Mouse (Mus musculus) cerebellum, postnatal 4 days (tissue): Measurements from ENCODE around the gene Slc5a3.

ENCODE experiments used
- DNase-seq, 2 experiments: peaks; one replicate each; pipeline ENCODE4 v3.0.0; 2022; ENCODE audit warnings: low spot score in 2 of 2, mixed read lengths in 1 of 2

The Slc5a3 gene

DNA sequence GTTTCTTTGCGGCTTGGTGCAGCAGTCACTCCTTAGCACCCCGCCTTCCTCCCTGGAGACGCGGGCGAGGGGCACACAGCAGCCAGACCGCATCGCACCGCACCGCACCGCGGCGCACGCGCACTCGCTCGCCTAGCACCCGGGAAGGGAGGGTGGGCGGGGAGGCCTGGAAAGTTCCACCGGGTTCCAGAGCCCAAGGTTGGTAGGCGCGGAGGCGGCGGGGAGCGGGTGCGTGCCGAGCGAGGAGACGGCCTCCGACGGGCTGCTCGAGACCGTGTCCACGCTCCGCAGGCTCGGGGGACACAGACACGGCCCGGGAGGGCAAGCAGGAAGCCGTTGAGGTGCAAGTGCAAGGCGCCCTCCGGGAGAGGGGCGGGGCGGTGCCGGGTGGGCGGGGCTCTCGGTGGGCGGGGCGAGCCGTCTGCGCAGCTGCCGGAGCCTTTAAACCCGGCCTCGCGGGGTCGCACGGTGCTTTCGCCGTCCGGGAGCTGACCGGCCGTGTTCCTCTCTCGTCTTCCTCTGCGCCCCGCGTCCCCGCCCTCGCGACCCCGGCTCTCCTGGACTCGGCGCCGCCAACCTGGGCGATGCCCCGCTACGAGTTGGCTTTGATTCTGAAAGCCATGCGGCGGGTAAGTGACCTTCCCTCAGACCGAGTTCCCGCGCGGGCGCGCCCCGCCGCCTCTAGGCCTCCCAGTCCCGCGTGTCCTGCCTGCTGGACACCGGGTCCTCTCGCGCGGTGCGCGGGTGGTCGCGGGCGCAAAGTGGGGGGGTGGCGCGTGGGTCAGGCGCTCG, at the start of gene Slc5a3, which contains the start of the genes Mrps6 and Gm49711:
Gene Slc5a3 (plus strand): TSS at position 471 of the 792 bp plus-strand sequence.
Gene Mrps6 (plus strand): TSS at position 419 of the 792 bp plus-strand sequence.
Gene Gm49711 (plus strand): TSS at position 465 of the 792 bp plus-strand sequence.
- peak; percentile 74 to 91 for DNase-seq

GRCm38 (mm10) chr16:92009586-92009985, 48.5 kb upstream of the Slc5a3 start:
- no peak for DNase-seq

GRCm38 (mm10) chr16:92016792-92017191, 41.3 kb upstream of the Slc5a3 start:
- no peak for DNase-seq

- peak in 1 of 2 experiments; percentile 33 for DNase-seq
These were observed 38.7 kb upstream of the Slc5a3 start for GRCm38 (mm10) chr16:92019141-92020118.

DNA sequence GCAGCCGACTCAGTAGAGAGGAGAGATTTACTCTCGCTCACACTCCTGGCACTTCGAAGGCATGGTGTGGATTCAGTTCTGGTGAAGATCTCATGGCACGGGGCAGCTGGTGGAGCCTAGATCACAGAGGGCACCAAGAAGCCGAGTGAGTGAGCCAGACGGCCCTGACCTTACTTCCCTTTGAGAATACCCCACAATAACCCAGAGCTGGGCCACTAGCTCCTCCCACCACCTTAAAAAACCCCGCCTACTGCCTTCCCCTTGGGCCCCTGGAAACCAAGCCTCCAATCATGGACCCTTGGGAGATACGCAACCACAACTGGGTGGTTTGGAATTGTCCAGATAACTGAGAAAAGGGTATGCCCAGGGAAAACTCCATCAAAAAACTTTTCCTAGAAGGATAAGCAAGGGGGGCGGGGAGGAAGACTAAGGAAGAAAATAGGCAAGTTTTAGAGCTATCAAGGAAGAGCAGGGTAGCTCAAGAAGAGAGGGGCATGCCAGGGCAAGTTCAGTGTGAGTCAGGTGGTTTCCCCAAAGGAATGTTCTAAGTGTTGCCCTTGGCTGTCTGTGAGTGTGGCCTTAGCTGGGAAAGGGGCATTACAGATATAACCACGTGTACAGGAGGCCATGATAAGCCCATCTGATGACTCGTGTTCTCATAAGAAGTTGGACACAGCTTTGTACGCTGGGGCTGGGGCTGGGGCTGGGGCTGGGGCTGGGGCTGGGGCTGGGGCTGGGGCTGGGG, 36.3 kb upstream of the Slc5a3 start:
- DNase-seq = no peak

DNA sequence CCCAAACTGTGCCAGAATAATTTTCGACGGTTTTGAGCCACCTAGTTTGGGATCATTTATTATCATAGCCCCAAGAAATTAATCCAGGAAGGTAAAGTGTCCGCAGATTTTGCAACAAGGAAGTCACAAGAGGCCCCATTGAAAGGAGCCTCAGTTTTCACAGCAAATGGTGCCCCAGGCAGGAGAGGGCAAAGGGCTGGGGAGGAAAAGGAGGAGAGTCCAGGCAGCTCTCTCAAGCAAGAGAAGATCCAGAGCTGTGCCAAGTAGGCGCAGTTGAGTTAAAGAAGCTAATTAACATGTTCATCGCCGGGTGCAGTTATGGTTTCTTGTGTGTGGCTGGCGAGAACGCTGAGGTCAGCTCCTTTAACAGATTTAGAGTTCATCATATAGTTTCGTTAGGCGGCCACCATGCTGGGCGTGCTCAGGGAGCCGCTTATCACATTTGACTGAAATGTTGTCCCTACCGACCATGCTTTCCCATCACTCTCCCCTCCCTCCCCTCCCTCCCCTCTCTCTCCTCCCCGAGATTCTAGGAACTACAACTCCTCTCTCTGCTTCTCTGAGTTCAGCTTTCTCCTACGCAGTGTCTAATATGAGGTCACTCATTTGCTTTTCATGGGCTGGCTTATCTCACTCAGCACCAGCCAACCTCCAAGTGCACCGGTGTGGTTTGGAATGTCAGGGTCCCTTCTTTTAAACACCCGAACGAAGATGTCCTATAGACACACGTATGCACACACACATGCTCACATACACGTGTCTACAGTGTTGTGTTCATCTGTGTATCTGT, 35.4 kb upstream of the Slc5a3 start:
- DNase-seq = no peak

DNA sequence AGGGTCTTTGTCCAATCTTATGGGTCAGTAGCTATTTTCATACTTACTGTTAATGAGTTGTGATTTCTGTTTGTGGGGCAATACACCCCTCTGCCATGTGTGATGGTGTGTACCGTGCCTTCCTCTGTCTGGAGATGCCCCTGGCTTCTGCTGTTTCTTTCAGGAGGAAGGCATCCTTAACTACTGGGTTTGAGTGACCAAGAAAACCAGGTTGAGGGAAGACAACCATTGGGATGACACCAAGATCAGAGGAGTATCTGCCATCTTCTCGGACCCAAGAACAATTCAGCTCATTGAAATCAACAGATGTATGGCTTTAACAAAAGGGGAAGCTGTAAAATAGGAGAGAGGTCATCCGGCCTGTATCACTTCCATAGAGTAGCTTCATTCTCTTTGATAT, 24.8 kb upstream of the Slc5a3 start:
- no peak for DNase-seq

DNA sequence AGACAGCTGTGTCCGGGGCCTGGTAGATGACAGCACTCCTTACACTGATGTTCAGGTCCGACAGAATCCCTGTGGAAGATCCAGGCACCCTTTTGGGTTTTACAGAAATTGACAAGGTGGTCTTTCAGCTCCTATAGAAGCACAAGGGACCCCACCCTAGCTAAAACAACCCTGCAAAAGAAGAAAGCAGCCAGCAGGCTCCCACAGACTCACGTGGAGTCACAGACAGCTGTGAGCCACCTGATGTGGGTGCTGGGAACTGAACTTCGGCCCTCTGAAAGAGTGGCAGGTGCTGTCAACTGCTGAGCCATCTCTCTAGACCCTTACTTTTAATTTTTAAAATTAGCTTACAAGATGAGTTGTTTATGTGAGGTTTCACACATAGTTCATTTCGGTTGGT, 23.4 kb upstream of the Slc5a3 start:
- DNase-seq = no peak

DNA sequence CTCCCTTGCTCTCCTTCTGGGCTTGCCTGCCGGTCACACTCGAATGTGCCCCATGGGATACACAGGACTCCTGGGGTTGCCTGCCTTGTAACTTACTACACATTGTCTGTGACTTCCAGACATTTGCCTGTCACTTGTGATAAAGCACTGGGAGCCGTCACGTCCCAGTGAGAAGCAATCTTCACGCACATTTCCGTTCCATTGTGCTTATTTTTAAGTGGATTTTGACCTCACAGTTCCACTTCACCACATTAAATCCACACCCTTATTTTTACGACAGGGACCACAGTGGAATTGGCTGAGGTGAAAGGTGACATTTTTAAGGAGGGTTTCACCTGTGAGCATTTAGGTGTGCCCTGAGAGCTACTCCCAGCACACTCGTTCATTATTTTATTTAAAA, 21.4 kb upstream of the Slc5a3 start:
- no peak for DNase-seq

- no peak for DNase-seq
These were observed 20.1 kb upstream of the Slc5a3 start for GRCm38 (mm10) chr16:92037891-92038607.

DNA sequence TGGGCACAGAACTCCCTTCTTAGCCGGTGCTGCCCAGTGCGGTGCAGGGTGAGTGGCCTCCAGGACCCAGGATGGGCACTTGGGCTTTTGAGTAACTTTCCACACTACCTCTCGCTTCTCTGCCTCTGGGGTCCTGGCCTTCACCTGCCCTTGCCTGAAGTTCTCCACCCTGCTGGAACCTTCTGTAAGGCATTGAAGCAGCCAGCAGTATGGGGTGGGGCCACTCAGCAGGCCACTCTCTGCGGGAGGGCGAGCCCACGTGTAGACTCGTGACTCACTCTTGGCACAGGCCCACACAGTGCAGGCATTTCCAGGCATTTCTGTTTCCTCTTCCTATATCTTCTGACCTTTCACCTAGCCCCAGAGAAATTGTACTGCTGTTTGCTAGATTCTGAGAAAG, 18.7 kb upstream of the Slc5a3 start:
- no peak for DNase-seq

- DNase-seq = no peak
These were observed 18.2 kb upstream of the Slc5a3 start for GRCm38 (mm10) chr16:92039966-92040365.

- DNase-seq = no peak
These were observed 6.3 kb upstream of the Slc5a3 start for GRCm38 (mm10) chr16:92051777-92052310.

- DNase-seq = no peak
These were observed 5.6 kb upstream of the Slc5a3 start for GRCm38 (mm10) chr16:92052569-92052968.

- no peak for DNase-seq
These were observed 1.4 kb upstream of the Slc5a3 start for GRCm38 (mm10) chr16:92056711-92057110.

DNA sequence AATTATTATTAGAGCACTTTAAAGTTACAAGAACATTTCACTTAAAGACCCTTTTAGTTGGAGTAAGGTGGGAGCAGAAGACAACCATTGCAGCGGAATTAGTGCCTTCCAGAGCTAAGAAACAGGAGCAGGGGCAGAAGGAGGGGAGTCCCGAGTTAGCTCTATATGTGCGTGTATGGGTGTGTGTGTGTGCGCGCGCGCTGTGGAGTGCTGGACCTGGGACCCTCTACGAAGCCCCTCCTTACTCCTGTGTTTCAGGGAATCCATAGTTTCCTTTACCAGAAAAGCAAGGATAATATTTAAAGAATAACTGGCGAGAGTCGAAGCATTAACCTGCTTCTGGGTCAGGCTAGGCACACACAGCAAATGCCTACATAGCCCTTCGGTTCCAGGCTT, 668 bp upstream of the Slc5a3 start:
- no peak for DNase-seq

DNA sequence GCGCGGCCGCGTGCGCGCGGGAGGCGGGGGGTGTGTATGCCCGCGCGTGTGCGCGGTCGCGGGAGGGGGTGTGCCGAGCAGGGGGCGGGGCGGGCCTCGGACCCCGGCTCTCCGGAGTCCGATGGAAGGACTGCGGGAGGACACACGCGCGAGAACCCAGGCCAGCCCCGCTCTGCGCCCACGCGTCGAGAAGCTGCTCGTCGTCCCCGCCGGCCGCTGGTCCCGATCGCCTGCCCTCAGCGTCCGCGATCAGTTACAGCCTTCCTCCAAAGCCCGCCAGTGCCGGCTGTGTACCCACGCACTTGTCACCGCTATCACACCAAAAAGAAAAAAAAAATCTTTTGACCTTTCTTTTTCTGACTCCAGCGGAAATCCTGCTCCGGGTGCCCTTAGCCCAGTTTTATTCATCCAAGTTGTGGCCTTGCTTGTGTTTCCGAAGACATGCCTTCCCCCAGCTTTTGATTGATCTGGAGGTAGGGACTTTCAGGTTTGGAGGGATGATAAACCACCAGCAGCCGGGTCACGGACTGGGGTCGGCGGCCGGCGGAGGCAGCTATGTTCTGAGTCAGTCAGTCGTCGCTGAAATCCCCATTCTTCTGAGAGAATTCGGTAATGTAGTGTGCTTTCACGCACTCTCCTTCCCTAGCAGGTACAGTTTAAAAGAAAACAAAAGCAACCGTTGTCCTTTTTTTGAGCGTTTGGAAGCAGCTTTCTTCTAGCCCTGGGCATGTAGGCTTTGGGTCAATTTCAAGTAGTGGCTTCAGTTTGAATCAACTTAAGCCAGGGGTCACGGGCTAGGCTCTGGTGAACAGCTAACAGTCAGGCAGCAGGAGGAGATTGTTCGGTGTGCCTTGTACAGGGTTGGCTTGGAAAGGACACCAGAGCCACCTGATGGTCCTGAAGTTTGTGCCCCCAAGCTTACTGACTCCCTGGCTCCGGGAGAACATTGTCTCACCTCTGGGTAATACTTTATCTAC, 810 bp downstream of the Slc5a3 start:
- no peak for DNase-seq

DNA sequence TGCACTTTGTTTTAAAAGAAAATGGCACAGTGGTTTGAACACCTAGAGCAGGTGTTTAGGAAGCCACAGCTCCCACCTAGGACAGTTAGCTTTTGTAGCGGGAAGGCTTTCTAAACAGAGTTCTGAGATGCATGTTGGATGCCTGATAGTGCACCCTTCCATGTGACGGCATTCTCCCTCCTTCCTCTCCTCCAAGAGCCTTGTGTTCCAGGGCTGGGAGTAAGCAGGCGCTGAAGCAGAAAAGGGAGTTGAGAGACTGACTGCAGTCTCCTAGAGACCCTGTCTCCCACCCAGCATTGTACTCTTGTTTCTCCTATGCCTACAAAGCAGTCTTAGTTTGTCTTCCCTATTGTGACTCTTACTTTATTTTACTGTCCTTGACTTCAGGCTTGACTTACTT, 2.1 kb downstream of the Slc5a3 start:
- DNase-seq = no peak

GRCm38 (mm10) chr16:92061586-92061985, 3.5 kb downstream of the Slc5a3 start:
- DNase-seq = no peak
